Mouse (Mus musculus) forebrain, embryonic 11.5 days (tissue): ENCODE data around the gene Golt1a. TPM values are rescaled to one million over a fixed set of nuclear protein-coding genes. Genes with fewer than 3 reads are reported as not detected.
A peak's percentile ranks its signal among the peaks of the same experiment; 100 is the strongest.

ENCODE experiments used
- ATAC-seq: fragments of 200-750 bp; cut with Nextera tagmentation; replicated peaks from 2 replicates; pipeline ENCODE4 v1.8.0; 2017; ENCODE audit warnings: moderate TSS enrichment; ENCODE audit not compliant: low FRiP score
- DNase-seq: peaks from one replicate; pipeline ENCODE4 v3.0.0-alpha.2; 2017; ENCODE audit warnings: low spot score
- H3K27ac ChIP-seq: fragments of 300-500 bp; sonication (generic); 2 replicates; pipeline ENCODE4 v1.5.1; 2014; ENCODE audit warnings: low read depth, low read length
- H3K27me3 ChIP-seq: fragments of 300-500 bp; sonication (generic); 2 replicates; pipeline ENCODE4 v1.6.1; 2014; ENCODE audit warnings: mild to moderate bottlenecking, low read length, mixed read lengths; ENCODE audit not compliant: control insufficient read depth, insufficient read depth
- H3K36me3 ChIP-seq: fragments of 300-500 bp; sonication (generic); 2 replicates; pipeline ENCODE4 v1.6.1; 2014; ENCODE audit warnings: mild to moderate bottlenecking, low read length, moderate library complexity, mixed read lengths; ENCODE audit not compliant: control insufficient read depth, insufficient read depth
- H3K4me1 ChIP-seq: fragments of 300-500 bp; sonication (generic); replicated peaks from 2 replicates; pipeline ENCODE4 v1.6.1; 2014; ENCODE audit warnings: low read length, mixed read lengths; ENCODE audit not compliant: control insufficient read depth, insufficient read depth
- H3K4me2 ChIP-seq: fragments of 300-500 bp; sonication (generic); 2 replicates; pipeline ENCODE4 v1.6.1; 2014; ENCODE audit warnings: low read depth, mild to moderate bottlenecking, low read length, moderate library complexity, mixed read lengths; ENCODE audit not compliant: severe bottlenecking
- H3K4me3 ChIP-seq: fragments of 300-500 bp; sonication (generic); 2 replicates; pipeline ENCODE4 v1.5.1; 2014; ENCODE audit warnings: low read depth, low read length
- H3K9ac ChIP-seq: fragments of 300-500 bp; sonication (generic); 2 replicates; pipeline ENCODE4 v1.6.1; 2014; ENCODE audit warnings: low read length
- H3K9me3 ChIP-seq: fragments of 300-500 bp; sonication (generic); 2 replicates; pipeline ENCODE4 v1.6.1; 2016; ENCODE audit warnings: low read length, mixed read lengths; ENCODE audit not compliant: control insufficient read depth
- WGBS: fragments of 180-500 bp; shearing (Covaris S2); extraction: QIAGEN DNeasy Blood & Tissue Kit; methylation state at CpG from one replicate; pipeline ENCODE4 v1.1.7; 2014; 5-methylcytosine and 5-hydroxymethylcytosine counted together
- polyA plus RNA-seq: library from polyadenylated mRNA; unstranded; fragments of >200 nt; fragmentation: Nextera tagmentation; extraction: Ambion mirVana; gene quantifications from 2 replicates; pipeline ENCODE4 v1.2.1, GENCODE M21; 2014

Gene Golt1a
- not detected in 2 replicates for polyA plus RNA-seq

- no peaks in the 10 kb centered on the region for H3K27me3 ChIP-seq
- no peak for ATAC-seq
- no peak within 1 kb of the TSS for H3K4me2 ChIP-seq
- no peak within 1 kb of the TSS for H3K9ac ChIP-seq
- no peaks in the 10 kb centered on the region for H3K36me3 ChIP-seq
- H3K4me1 ChIP-seq = peaks cover 1% of the 10 kb centered on the region; the same call in 1 of the 2 replicates
- H3K9me3 ChIP-seq = no peaks in the 10 kb centered on the region
- no peak within 1 kb of the TSS for H3K4me3 ChIP-seq
- WGBS = 73% methylated on average over 14 of the region's 14 CpGs
- DNase-seq = no peak
- H3K27ac ChIP-seq = no peak within 1 kb of the TSS
Measured at GRCm38 (mm10) chr1:133309652-133310267, at the start of gene Golt1a. Gene Golt1a, plus strand, starts transcription at chr1:133309800.

DNA sequence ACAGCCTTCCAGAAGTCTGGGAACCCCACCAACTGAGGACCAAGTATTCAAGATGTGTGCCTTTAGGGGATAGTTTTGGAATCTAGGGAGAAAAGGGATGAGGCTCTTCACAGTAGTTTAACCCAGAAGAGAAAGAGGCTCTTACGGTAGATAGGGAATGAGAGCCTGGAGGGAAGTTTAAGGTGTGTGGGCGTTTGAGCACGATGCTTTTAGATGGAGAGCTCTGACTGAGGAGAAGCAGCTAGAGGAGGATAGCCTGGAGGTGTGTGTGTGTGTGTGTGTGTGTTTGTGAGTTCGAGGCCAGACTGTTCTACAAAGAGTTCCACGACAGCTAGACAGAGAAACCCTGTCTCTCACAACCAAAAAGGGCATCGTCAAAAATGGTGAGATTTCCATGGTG is 47.0 kb upstream of the Golt1a start:
- peaks cover 2% of the 10 kb centered on the region for H3K4me1 ChIP-seq
- no peaks in the 10 kb centered on the region for H3K27me3 ChIP-seq
- DNase-seq (no peak), ATAC-seq (no peak)
- no peaks in the 10 kb centered on the region; the same call in 1 of the 2 replicates for H3K36me3 ChIP-seq
- no peak overlapping the region for H3K27ac ChIP-seq
- no peak overlapping the region for H3K9ac ChIP-seq
- 89% methylated on average over 6 of the region's 6 CpGs for WGBS
- no peak overlapping the region for H3K4me2 ChIP-seq
- no peak overlapping the region for H3K4me3 ChIP-seq
- no peaks in the 10 kb centered on the region for H3K9me3 ChIP-seq

DNA sequence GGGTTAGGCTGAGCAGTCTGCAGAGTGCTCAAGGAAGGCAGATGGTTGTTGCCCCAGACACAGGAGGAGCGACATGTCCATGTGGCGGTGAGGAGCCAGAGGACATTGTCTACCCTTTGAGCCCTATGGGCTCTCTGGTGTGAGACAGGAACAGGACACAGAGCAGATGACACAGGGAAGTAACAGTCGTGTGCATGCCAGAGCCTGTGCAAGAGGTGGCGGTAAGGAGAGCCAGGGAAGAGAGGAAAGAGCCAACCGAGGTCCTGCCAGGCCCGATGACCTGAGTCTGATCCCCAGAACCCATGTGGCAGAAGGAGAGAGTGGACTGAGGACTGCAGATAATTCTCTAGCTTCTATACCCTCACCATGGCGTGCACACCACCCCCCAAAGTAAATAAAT is 46.5 kb upstream of the Golt1a start:
- Histone ChIP-seq H3K27me3 (no peaks in the 10 kb centered on the region), H3K4me1 (peaks cover 7% of the 10 kb centered on the region), H3K9me3 (no peaks in the 10 kb centered on the region), H3K27ac (no peak overlapping the region), H3K4me3 (no peak overlapping the region), H3K9ac (no peak overlapping the region), H3K36me3 (no peaks in the 10 kb centered on the region; the same call in 1 of the 2 replicates), H3K4me2 (no peak overlapping the region)
- WGBS = 92% methylated on average over 7 of the region's 7 CpGs
- DNase-seq (no peak), ATAC-seq (no peak)

GRCm38 (mm10) chr1:133264367-133264766 is 45.2 kb upstream of the Golt1a start:
- no peaks in the 10 kb centered on the region for H3K9me3 ChIP-seq
- no peak overlapping the region for H3K9ac ChIP-seq
- no peaks in the 10 kb centered on the region for H3K27me3 ChIP-seq
- peaks cover 12% of the 10 kb centered on the region for H3K4me1 ChIP-seq
- no peak overlapping the region for H3K4me2 ChIP-seq
- ATAC-seq (no peak), DNase-seq (no peak)
- whole genome bisulfite sequencing = 87% methylated on average over 12 of the region's 12 CpGs
- no peak overlapping the region for H3K4me3 ChIP-seq
- no peak overlapping the region for H3K27ac ChIP-seq
- no peaks in the 10 kb centered on the region; the same call in 1 of the 2 replicates for H3K36me3 ChIP-seq

DNA sequence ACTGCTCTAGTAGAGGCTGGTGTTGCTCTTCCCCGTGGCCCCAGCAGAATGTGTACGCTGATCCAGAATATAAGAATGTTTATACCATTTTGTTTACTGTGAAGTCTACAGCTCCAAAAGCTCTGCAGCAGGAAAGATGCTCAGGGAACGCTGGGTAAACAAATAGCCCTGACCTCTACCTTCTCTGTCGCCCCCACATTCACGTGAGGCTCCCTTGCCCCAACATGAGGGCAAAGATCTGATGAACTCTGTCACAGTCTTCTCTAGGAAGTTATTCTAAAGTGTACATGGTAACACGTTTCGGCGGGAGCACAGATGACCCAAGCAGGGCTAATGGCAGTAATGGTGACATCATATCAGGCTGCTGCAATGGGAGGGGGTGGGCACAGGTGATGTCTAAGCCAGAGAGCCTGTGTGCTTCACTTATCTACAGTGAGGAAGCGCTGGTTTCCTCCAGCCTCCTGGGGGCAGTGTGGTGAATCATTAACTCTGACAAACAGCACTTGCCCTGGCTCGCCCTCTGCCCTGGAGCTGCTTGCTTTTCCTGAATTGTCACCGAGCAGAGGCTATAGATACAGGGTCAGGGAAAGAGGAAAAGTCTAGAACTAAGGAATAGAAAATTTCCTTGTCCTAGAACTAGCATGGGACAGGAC is 44.4 kb upstream of the Golt1a start:
- 71% methylated on average over 11 of the region's 11 CpGs for WGBS
- ATAC-seq = no peak

GRCm38 (mm10) chr1:133267094-133267493 is 42.5 kb upstream of the Golt1a start:
- DNase-seq (no peak), ATAC-seq (no peak)
- Histone ChIP-seq H3K9ac (no peak overlapping the region), H3K4me3 (no peak overlapping the region), H3K9me3 (no peaks in the 10 kb centered on the region), H3K4me2 (no peak overlapping the region), H3K4me1 (peaks cover 12% of the 10 kb centered on the region), H3K36me3 (no peaks in the 10 kb centered on the region), H3K27ac (no peak overlapping the region), H3K27me3 (no peaks in the 10 kb centered on the region)
- 61% methylated on average over 3 of the region's 3 CpGs for WGBS

More for the DNA sequence above, 44.4 kb upstream of the Golt1a start:
- DNase-seq = no peak
- Histone ChIP-seq H3K36me3 (no peaks in the 10 kb centered on the region; the same call in 1 of the 2 replicates), H3K27ac (no peak overlapping the region), H3K9me3 (no peaks in the 10 kb centered on the region), H3K27me3 (no peaks in the 10 kb centered on the region), H3K4me1 (peaks cover 12% of the 10 kb centered on the region), H3K4me3 (no peak overlapping the region), H3K4me2 (no peak overlapping the region), H3K9ac (no peak overlapping the region)

- WGBS = 16% methylated on average over 10 of the region's 10 CpGs
- ATAC-seq (peak; percentile 84), DNase-seq (no peak)
- no peak overlapping the region for H3K4me2 ChIP-seq
- no peaks in the 10 kb centered on the region for H3K27me3 ChIP-seq
- H3K9ac ChIP-seq = peak overlapping the region; percentile 33; the same call in 1 of the 2 replicates
- H3K36me3 ChIP-seq = no peaks in the 10 kb centered on the region
- no peaks in the 10 kb centered on the region for H3K9me3 ChIP-seq
- no peak overlapping the region for H3K4me3 ChIP-seq
- H3K27ac ChIP-seq = peak overlapping the region; percentile 71
- H3K4me1 ChIP-seq = peaks cover 12% of the 10 kb centered on the region
Measured at GRCm38 (mm10) chr1:133267813-133268492, 41.6 kb upstream of the Golt1a start.

- Histone ChIP-seq H3K4me1 (peaks cover 12% of the 10 kb centered on the region), H3K4me3 (no peak overlapping the region), H3K27ac (peak overlapping the region; percentile 71; the same call in 1 of the 2 replicates), H3K9ac (peak overlapping the region; percentile 33; the same call in 1 of the 2 replicates), H3K27me3 (no peaks in the 10 kb centered on the region), H3K9me3 (no peaks in the 10 kb centered on the region), H3K4me2 (no peak overlapping the region), H3K36me3 (no peaks in the 10 kb centered on the region)
- DNase-seq = no peak
- 73% methylated on average over 3 of the region's 3 CpGs for WGBS
- ATAC-seq = peak; percentile 47
Measured at GRCm38 (mm10) chr1:133268503-133268902, 41.1 kb upstream of the Golt1a start.
